Mouse (Mus musculus): ENCODE data around the gene Abcc6.
"Not testable (repeated sequence)": the region's sequence is repeated elsewhere in the genome, so short reads cannot be mapped to it uniquely, and the experiment has no call there.

Abcc6 gene

DNA sequence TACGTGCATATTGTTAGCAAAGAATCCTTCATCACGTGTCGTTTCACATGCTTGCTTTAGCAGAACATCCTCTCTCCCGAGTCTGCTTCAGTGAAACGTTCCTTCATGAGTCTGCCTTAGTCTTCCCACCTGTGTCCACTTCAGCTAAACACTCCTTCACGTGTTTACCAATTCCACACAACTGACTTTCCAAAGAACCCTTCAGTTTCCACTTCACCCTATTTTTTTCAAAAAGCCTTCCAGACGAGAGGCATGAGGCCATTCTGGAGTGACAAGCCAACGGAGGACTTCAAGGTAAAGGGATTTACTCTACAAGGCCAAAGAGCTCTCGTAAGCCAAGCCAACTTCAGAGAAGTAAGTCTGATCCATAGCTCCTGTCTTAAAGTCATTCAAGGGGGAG, 4.7 kb downstream of the Abcc6 start:
- no peak for DNase-seq

GRCm38 (mm10) chr7:46021951-46022350, 8.2 kb downstream of the Abcc6 start:
- no peak for DNase-seq

- no peak for DNase-seq
These were observed 10.5 kb downstream of the Abcc6 start for GRCm38 (mm10) chr7:46019594-46019993.

- no peak for DNase-seq
These were observed 16.7 kb downstream of the Abcc6 start for GRCm38 (mm10) chr7:46013266-46014010.

- no peak for DNase-seq
These were observed 18.0 kb downstream of the Abcc6 start for GRCm38 (mm10) chr7:46012121-46012520.

GRCm38 (mm10) chr7:46009578-46009977, 20.5 kb downstream of the Abcc6 start:
- peak; percentile 71 for DNase-seq

DNA sequence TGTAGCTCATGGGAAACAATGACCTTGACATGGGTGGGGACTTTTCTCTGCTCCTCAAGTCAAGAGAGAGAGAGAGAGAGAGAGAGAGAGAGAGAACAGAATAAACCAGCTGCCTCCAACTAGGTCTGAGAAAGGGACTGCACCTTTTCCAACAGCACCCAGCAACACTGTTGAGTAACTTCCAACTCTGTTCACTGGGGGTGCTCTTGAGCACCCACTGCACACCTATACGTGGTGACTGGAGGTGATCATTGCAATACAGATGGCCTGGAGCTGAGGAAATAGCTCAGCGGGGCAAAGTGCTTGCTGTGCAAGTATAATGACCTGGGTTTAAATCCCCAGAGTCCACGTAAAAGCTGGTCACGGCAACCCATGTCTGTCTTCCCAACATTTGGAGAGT, 27.4 kb downstream of the Abcc6 start:
- no peak for DNase-seq

GRCm38 (mm10) chr7:46000577-46000976, 29.5 kb downstream of the Abcc6 start:
- no peak for DNase-seq

DNA sequence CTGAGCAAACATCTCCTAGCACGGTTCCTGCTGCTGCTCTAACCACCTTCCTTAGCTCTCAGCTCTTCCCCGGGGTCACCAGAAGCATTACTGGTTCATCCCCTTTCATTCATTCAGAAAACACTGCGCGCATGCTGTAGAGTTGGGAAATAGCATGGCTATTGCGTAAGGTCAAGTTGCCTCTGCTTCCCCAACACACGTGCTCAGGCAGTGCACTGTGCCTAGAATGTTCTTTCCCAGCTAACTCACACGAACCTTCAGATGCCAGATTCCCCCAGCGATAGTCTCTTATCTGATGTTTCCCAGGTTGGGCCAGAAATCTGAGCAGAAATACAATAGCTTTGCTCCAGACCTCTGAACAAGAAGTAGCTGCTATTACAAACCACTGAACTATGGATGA, 37.6 kb downstream of the Abcc6 start:
- DNase-seq: no peak

DNA sequence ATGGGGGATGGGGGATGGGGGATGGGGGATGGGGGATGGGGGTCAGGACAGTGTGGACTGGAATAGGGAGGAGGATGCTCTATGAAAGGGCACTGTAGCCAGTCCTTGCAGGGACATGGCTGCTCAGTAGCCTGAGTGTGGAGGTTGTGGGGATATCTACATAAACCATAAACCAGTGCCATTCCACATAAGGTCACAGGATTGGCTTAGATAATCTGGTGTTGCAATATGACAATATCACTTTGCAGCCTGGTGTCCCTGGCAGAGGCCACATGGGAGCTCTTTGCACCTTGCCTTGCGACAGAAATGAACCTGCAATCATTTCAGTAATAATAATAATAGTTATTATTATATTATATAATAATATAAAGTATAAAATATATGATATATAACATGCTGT, 41.8 kb downstream of the Abcc6 start:
- no peak for DNase-seq

GRCm38 (mm10) chr7:45986893-45987292, 43.2 kb downstream of the Abcc6 start:
- DNase-seq: no peak

- no peak for DNase-seq
These were observed 48.5 kb downstream of the Abcc6 start for GRCm38 (mm10) chr7:45981612-45982011.

- DNase-seq: no peak
These were observed 55.6 kb downstream of the Abcc6 start for GRCm38 (mm10) chr7:45974512-45974911.

DNA sequence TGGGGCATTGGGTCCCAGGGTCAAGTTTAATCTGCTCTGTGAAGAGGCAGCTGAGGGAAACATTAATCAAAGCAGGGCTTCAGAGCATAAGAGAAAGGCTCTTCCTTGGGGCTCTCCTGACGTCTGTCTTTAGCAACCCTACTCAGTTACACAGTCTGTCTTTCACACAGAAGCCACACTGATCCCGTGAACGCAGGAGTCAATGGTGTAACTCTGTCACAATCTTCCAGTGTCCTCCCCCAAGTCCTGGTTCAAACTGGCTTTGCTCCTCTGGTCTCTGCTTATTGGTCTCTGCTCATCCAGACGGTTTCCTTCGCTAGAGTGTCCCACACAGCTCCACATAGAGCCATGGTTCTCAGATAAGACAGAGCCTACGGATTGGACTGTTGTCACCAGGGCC, 56.0 kb downstream of the Abcc6 start:
- no peak for DNase-seq

DNA sequence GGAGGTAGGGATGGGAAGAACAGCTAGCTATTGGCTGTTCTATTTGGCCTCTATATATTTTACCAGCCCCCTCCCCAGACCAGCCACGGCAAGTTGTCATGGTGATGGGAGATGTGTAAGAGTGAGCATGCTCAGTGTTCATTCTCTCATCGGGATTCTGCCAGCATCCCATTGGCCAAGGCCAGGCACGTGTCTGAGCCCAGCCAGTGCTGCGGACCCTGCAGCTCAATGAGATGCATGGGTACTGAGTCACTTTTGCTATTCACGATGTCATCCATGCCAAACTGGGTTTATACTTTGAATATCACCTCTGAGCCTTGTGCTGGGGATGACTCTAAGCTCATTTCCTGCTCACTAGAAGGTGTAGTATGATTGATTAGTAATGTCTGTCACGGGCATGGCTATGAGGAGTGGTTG, 56.8 kb downstream of the Abcc6 start:
- no peak for DNase-seq

- DNase-seq: no peak
These were observed 58.0 kb downstream of the Abcc6 start for GRCm38 (mm10) chr7:45971831-45972723.

GRCm38 (mm10) chr7:45956611-45957010, 73.5 kb downstream of the Abcc6 start:
- DNase-seq: no peak

DNA sequence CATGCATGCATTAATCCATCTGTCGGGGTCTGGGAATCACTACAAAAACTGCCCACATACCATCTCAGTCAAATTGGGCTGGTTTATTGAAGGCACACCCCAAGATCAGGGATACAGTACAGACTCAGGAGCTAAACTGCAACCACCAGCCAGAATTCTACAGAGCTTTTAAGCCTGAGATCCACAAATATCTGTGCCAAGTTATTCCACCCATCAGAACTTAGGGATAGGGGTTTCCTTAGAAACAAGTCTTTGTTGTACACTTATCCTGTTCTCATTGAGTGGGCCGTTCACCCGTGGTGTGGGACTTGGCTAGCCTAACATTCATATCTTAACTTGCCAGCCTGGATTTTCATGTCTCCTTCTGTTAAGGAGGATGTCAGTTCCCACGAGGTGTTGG, 81.0 kb downstream of the Abcc6 start:
- DNase-seq: no peak

- not testable (repeated sequence) for DNase-seq
These were observed 86.8 kb downstream of the Abcc6 start for GRCm38 (mm10) chr7:45943280-45943679.

GRCm38 (mm10) chr7:45941986-45942385, 88.1 kb downstream of the Abcc6 start:
- no peak for DNase-seq

GRCm38 (mm10) chr7:45939836-45940235, 90.3 kb downstream of the Abcc6 start:
- peak; percentile 63 for DNase-seq

DNA sequence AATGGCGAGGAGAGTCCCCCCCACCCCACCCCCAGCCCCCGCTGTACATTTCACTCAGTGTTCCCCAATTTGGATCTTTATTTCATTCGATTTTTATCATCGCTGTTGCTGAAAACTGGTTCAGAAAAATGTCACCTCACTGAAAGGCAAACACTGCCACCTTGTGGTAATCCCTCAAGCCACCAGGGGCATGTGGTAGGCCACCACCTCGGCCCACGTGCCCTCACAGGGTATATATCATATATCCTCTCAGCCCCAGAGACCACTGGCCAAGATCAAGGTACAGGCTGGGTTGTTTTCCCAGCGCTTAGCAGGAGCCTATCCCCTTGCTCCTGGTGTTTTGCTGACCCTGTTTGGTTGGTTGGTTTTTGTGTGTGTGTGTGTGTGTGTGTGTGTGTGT, 95.0 kb downstream of the Abcc6 start:
- DNase-seq: peak; percentile 69

DNA sequence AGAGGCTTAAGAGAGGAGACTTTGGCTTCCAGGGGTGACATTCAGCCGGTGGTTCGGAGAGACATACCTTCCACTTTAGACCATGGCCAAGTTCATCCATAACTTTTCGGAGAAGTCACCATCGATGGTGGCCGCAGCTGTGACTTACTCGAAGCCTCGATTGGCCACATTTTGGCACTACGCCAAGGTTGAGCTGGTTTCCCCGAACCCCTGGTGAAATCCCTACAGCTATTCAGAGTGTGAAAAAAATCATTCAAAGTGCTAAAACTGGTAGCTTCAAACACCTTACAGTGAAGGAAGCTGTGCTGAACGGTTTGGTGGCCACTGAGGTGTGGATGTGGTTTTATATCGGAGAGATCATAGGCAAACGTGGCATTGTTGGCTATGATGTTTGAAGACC, 96.3 kb downstream of the Abcc6 start:
- DNase-seq: not testable (repeated sequence)

GRCm38 (mm10) chr7:45929688-45930087, 100.4 kb downstream of the Abcc6 start:
- DNase-seq: no peak
